Mouse (Mus musculus) adrenal gland, postnatal 14 days (tissue): ENCODE results near the gene Epb41l5. TPM values are rescaled to one million over a fixed set of nuclear protein-coding genes. Genes with fewer than 3 reads are reported as not detected.

ENCODE experiments used
- DNase-seq: peaks from one replicate; pipeline ENCODE4 v3.0.0; 2021; ENCODE audit warnings: mixed read lengths
- total RNA-seq: library from RNA; stranded (reverse); gene quantifications from 2 replicates; pipeline ENCODE4 v1.2.3, GENCODE M21; 2021

Gene Epb41l5
- total RNA-seq, 1 experiment from 2014 or later = 10.2 TPM

DNA sequence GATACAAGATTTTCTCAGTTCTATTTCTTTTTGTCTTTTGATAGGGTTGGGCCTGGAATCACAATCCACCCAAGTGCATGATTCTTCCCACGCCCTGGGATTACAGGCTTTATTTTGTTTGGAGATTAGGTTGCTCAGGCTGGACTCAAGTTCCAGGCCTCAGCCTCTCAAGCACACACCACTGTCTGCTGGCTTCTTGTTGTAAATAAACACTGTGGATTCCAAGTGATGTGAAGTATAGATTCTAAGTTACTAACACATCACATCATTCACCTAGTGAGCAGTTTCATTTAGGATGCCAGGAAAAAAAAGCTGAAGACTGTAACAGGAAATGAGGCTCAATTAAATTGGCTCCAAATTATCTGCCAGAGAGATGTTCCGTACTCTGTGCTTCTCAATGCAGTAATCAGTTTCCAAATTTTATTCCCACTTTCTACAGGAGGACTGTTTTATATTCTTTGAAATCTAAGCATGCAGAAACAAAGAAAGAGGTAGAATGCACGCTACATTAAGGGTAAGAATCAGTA lies 51.8 kb downstream of the Epb41l5 start:
- no peak for DNase-seq

DNA sequence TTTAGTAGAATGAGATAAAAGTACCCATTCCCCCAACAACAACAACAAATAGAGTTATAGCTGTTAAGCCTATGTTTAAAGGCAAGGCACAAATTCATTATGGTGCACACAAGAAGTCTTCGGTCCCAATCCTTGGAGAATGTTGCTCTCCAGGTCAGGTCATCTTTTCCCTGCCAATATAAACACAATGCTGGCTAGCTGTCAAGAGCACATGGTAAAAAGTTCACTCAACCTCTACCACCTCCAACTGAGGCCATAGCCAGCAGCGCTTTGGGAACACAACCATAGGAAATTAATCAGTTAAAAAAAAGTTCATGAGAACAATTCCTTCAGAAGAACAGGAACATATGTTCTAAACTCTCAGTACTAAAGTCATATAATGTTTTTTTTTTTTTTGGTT lies 58.8 kb downstream of the Epb41l5 start:
- peak; percentile 43 for DNase-seq

DNA sequence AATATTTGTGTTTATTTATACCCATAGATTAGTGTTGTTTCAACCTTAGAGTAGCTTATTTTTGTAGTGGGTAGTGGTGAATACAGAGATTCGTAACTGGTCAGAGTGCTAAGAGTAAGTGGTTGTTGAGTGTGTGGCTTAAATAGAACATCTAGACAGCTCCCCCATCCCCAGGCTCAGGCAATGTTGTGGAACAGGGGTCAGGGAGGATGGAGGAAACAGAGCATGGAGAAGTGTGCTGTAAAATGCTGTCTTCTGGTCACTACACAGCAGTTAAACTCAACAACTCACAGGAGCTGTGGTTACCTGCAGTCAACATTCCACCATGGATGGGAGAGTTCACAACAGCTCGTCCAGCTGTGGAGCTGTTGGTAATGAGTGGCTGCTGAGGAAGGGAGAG lies 63.8 kb downstream of the Epb41l5 start:
- no peak for DNase-seq

DNA sequence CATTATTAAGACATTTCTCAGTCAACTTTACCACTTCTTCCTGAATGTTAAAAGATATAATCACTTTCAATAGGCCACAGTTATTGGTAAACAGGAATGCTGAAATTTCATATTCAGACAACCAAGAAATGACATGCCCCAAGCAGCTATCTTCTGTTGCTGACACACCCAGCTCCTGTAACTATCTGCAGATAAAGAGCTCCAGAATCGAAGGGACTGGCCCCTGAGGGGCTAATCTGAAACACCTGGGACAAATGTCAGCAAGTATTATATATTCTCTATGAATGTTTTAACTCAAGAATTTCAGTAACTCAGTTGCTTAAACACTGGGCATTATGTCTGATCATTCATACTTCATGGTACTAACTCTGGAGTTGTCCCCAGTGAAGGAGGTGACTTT lies 78.7 kb downstream of the Epb41l5 start:
- no peak for DNase-seq

DNA sequence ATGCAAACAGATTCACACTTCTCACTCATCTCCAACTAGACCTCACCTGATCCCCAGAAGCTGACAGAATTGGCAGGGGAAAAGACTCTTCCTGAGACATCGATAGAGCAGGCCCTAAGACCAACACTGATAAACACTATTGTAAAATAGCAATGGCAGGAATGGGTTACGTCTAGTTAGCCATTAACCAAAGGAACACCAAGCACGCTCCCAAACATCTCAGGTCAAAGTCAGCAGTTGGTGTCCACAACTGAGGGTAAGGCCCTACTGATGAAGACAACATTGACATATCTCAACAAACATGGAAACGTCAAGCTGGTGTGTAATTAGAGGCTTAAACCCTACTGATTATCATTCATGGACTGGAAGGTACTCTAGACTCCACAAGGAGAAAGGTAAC lies 83.3 kb downstream of the Epb41l5 start:
- no peak for DNase-seq

DNA sequence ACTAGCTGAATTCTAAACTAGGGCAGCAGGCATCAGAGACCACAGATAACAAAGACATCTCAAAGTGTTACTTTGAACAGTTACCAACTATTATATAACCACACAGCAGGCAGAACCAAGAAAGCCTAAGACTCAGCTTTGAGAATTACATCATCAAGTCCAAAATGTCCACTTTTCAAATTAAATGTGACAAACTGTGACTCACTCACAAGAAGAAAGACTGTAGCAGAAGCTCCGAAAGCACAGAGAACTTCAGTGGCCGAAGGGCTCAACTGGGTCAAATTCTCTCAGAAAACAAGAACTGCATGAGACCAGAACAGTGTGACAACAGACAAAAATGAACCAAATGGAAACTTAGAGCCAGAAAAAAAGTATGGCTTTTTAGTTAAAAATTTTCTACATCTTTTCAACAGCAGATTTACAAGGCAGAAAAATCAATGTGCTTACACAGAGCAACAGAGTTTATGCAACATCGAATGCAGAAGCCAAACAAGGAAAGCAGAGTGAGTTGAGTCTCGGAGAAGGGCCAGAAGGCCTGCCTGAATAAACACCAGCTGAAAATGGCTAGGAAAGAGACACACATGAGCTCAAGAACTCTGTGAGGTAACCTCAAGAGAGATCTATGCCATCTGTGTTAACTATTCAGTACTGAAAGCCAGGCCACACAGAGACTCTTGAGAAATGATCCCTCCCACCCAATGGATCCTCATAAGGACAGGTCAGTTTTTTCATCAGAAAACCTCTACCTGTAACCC lies 91.0 kb downstream of the Epb41l5 start:
- no peak for DNase-seq

DNA sequence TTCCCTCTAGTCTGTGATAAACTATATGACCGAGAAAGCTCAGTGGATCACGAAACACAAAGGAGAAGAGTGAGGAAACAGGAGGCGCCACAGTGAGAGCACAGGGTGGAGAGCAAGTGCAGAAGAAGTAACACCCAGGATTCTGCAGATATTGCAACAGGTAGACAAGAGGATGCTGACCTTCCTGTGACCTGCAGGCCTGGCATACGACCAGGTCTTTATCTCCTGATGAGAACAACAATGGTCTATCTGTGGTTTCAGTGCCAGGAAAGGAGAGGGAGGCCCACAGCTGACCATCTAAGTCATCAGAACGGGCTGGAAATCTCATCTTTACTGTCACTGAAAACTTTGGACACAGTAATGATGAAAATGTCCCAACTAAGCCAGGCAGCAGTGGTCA lies 93.1 kb downstream of the Epb41l5 start:
- no peak for DNase-seq

DNA sequence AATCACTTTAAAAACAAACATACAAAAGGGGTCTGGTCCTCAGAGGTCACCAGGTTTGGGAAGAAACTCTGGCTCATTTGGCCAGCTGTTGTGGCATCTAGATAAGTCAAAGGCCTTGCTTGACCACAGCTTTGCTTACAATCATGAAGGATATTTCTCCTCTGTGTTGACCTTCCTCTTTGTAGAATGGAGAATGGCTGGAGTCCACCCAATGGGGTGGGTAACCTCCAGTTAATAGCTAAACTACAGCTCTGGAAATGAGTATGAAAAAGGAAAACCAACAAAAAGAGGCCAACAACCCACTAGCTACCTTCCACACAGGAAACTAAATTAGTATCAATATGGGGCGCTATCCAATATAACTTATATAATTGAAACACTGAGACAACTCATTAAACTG lies 97.1 kb downstream of the Epb41l5 start:
- no peak for DNase-seq

DNA sequence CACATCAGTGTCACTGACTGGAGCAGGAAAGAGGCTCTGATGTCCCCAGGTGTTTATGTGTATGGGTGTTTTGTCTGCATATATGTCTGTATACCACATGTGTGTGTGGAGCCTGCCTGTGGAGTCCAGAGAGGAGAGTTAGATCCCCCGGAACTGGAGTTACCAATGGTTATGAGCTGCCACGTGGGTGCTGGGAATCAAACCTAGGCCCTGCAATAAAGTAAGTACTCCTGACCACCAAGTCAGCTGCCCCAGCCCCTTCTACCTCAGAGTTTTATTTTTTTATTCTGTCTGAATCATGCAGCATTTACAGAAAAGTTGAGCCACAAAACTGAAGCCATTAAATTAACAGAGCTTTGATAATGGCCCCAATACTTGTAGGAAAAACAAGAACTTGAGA lies 98.7 kb downstream of the Epb41l5 start:
- DNase-seq = no peak

DNA sequence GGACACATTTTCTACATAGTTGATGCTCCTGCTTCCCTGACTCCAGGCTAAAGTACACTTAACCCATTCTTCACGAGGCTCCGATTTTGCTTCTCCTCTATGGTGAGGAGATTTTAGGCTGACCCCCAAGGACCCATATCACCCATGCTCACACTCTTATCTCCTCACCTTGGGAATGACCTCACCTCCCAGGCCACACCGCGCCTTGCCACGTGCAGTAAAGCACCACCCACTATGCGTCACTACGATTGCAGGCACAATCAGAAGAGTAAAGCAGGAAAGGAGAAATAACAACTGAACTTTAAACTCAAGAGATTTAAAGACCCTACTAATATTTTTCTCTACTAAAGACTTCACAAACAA lies 99.5 kb downstream of the Epb41l5 start:
- no peak for DNase-seq

DNA sequence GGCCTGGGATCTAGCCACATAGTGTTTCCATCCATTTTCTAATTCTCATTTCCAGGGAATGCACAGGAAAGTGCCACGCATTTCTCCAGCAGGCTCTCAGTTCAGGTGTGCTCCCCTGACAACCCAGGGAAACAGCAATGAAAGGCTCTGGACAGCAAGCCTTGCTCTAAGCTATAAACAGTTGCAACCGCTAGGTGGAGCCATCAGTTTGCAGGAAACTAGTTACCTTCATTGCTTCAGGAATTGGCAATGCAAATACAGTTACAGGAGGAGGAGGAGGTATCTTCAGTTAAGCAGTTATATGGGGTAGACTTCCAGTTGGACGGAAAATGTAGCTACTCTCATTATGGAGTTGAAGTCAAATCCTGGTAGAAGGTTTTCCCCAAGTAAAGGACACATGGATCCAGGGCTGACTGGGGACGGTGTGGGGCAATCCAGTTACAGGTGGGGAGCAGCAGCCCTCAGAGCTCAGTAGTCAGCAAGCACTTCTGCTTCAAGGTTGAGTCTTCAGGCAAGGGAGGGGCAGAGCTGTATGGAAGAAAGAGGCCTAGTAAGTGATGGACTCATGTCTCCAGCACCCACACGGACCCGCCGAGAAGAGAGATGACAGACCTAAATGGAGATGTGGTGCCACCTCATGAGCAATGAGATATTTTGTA lies 100.0 kb downstream of the Epb41l5 start:
- peak; percentile 89 for DNase-seq

DNA sequence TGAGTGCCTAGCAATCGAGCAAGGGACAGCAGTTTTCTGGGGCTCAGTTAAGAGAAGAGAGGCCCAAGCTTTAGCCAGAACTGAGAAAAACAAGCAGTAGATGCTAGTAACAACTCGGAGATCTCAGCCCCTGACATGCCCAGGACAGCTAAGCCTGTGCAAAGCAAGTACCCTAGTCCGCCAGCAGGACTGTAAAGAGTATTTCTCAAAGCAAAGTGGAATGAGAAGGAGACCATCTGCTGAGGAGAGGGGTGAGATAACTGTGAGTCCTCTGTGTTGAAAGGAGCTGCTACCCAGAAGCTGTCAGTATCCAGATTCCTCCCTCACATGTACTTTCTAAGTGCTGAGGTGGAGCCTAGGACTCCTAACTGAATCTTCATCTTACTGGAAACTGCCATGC lies 102.3 kb downstream of the Epb41l5 start:
- no peak for DNase-seq

DNA sequence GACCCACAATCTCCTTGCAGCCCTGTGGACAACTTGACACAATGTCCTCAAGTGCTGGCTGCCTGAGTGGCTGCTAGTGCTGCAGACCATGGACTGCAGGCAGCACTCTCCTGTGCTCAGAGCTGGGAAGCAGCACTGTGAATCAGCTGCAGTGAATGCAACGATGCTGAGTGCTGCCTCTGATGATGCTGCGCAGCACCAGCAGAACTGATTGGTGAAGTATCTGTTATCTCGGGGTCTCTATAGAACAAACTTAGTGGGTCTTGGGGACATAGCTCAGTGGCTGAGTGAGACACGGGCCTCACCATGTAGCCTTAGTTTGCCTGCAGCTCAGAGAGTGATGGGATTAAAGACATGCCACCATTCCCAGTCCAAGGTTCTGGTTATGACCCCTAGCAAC lies 103.1 kb downstream of the Epb41l5 start:
- DNase-seq = no peak

DNA sequence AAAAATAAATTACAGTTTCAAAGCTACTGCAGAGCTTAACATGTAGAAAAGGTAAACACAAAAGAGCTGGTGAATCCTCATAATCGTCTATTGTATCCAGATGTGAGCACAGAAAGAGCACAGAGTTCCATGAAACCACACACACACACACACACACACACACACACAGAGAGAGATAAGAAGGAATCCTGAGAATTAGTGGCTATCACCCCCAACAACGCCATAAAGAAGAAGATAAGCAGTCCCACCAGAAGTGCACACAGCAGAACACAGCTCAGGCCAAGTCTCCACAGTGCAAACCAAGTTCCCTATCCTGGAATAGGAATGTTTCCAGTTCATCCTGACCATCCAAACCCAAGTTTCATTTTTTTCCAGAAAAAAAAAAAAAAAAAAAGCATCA lies 103.6 kb downstream of the Epb41l5 start:
- DNase-seq = no peak

DNA sequence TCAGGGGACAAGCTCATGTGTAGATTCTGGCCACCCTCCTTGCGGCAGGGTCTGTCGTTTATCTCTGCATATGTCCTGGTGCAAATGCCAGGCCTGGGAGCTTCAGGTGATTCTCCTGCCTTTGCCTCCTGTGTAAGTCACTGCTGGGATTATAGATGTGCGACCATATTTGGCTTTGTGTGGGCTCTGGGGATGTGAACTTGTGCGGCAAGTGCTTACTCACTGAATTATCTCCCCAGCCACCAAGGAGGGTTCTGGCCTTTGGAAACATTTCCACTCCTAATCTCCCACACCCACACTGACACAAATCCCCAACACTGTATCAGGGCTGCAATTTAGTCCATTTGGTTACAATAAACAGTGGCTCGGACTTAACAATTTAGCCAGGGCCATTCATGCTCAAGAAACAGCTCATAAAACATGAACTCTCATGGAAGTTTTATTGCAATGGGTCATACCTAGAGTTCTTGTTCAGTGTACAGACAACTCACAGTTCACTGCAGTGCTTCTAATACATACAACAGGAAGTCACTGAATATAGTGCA lies 104.1 kb downstream of the Epb41l5 start:
- DNase-seq = no peak

DNA sequence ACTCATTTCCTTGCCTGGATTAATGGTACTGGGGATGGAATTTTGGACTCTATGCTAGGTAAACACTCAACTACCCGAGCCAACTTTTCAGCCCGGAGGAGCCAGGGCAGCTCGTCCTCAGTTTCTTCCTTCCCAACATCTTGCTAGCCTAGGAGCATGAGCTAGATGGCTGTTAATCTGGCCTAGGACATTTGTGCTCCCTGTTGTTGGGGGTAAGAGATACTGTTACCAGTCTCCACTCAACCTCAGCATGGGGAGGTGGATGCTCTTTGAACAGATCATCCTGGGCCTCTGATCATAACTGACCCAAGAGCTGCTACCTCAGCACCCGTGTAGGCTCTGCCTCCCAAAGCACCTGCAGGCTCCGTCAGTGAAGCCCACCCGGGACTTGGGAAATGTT lies 105.5 kb downstream of the Epb41l5 start:
- no peak for DNase-seq

DNA sequence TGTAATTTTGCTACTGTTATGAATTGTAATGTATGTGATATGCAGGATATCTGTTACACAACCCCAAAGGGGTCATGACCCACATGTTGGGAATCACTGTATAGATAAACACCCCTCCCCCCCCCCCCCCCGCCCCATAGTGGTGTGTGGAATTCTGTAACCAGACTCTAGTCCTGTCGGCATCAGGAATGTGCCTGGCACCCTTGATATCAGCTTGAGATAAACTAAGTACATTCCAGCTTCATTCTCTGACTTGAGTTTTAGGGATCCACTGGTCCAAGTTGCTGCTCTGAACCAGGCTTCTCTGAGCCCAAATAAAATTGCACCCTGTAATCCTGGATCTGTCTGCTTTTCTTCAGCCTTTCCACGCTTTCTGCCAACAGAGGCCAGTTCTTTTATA lies 107.2 kb downstream of the Epb41l5 start:
- no peak for DNase-seq

DNA sequence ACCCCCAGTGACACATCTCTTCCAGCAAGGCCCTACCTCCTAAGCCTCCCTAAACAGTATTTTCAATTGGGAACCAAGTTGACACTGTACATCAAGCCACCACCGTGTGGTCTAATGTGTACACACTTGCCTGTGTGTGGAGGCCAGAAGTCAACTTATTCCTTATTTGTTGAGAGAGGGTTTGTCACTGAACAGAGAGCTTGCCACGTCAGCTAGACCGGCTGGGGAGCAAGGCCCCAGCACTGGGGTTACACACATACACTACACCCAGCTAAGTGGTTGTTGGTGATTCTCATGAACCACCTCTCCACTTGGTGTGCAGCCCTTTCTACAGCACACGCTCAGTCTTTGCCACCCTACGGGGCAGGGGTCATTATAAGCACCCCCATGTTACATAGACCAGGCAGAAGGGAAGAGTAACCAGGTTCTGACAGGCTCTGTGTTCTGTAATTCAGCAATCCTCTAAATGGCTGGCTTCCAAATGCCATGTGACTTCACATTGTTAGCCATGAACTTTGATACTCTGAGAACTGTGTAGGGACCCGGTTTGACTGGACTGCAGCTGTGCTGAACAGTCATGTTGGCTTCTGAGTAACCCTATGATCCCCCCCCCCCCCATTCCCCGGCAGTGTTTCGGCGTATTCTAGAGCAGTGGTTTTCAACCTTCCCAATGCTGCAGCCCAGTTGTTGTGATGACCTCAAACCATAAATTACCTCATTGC lies 107.8 kb downstream of the Epb41l5 start:
- peak; percentile 41 for DNase-seq

DNA sequence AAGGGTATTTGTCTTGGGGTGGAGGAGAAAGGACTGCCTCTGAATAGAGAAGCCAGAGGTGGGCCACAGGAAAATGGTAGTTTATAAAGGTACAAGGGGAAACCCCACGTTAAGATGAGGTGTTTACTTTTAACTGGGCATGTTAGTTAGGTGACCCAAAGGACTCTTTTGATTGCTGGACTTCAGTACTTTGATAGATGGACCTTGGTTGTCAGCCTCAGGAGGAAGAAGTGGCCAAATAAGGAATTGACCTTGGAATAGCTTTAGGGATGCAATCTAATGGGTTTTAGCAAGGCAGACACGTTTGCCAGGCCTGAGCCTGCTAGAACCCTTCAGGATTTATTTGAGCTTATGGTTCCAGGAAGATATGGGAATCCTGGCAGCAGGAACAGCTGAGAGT lies 109.5 kb downstream of the Epb41l5 start:
- DNase-seq = no peak

DNA sequence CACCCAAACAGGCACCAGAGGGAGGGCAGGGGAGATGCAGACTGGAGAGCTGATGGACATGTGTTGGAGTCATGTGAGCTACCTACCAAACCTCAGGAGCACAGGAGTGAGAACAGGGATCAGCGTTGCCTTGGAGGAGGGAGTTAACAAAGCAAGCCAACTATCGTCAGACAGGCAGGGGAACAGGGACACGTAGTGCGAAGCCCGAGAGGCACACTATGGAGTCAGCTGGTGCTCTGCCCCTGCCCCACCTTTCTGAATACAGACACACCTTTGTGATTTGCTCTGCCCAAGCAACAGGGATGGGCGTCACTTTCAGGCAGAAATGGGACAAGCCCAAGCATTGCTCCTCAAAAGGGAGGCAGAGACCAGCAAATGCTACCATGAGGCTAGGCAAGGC lies 111.1 kb downstream of the Epb41l5 start:
- no peak for DNase-seq

DNA sequence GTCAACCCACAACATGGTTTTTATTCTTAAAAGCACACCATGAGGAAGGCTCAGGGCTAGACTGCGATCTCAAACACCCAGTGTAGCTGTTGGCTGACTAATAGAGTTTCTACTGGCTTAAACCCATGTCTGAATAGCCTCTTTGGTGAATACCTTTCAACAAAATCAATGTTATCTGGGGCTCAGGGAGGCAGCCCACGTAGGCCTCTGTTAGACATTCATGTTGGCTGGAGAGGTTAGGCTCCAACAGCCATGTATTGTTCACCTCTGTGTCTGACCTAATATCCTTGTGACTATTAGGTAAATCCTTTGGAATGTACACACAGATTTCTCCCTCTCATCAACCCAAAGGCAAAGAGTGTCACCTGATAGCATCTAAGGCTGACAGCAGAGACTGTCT lies 112.7 kb downstream of the Epb41l5 start:
- no peak for DNase-seq

DNA sequence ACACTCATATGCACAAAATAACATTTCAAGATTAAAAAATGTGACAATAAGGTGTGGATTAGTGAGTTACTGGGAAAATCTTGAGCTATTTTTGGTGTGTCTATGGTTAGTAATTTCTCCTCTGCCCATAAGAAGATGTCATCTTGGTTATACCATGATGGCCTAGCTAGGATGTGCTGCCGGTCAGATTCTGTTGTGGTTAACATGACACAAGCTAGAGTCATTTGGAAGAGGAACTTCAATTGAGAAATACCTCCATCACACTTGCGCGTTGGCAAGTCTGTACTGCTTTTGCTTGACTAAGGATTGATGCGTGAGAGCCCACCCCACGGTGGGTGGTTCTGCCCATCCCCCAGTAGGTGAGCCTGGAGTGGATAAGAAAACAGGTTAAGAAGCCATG lies 114.5 kb downstream of the Epb41l5 start:
- DNase-seq = no peak
